ENCODE assay signal across 1 mouse cellular context in the genomic region with DNA sequence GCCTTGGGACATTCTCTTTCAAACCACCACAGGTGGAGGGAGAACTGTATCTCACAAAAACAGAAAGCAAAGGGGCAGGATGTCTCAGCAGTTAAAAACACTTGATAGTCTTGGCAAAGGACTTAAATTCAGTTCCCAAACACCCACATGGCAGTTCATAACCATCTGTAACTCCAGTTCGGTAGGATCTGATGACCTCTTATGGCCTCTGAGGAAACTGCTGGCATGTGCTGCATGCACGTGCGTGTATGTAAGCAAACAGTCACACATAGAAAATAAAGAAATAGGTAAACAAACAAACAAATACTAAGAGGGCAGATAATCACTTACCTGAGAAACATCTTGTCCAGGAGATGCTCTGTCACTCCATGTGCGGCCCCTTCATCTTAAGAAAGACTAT.
A peak's percentile ranks its signal among the peaks of the same experiment; 100 is the strongest.
TF ChIP-seq lines count a peak whose summit lies in the region.

No protein-coding gene starts in this region.

TF ChIP-seq in CH12.LX, 34 proteins besides CTCF, POLR2A, EP300 and RAD21 (continued from another document):
- no peak for TF ChIP-seq HCFC1 (IDR thresholded peaks at IDR 0.05; ENCODE audit: low read depth, low read length)
- no peak for TF ChIP-seq MAFK (IDR thresholded peaks at IDR 0.05; ENCODE audit: insufficient replicate concordance, low read length)
- no peak for TF ChIP-seq SIN3A (IDR thresholded peaks at IDR 0.05; ENCODE audit: low read length)
- TF ChIP-seq UBTF (IDR thresholded peaks at IDR 0.05; ENCODE audit: low read depth, low read length): no peak
- TF ChIP-seq TCF12 (IDR thresholded peaks at IDR 0.05; ENCODE audit: low read depth, low read length): no peak
- TF ChIP-seq SMC3 (IDR thresholded peaks at IDR 0.05; ENCODE audit: low read depth, low read length): peak; percentile 61
- TF ChIP-seq USF2 (conservative IDR thresholded peaks at IDR 0.05; ENCODE audit: low read depth, low read length): no peak
- no peak for TF ChIP-seq JUND (conservative IDR thresholded peaks at IDR 0.05; ENCODE audit: low read depth, low read length)
- no peak for TF ChIP-seq E2F4 (IDR thresholded peaks at IDR 0.05; ENCODE audit: insufficient replicate concordance, low read depth, low read length)
- no peak for TF ChIP-seq ZMIZ1 (IDR thresholded peaks at IDR 0.05; ENCODE audit: low read depth, low read length)
